Mouse (Mus musculus): ENCODE measurements around the gene Prokr1. TPM values are rescaled to one million over a fixed set of nuclear protein-coding genes. Genes with fewer than 3 reads are reported as not detected.
A peak's percentile ranks its signal among the peaks of the same experiment; 100 is the strongest.
"Not testable (repeated sequence)": the region's sequence is repeated elsewhere in the genome, so short reads cannot be mapped to it uniquely, and the experiment has no call there.

The Prokr1 gene
- polyA plus RNA-seq (2015; fragmentation: Nextera tagmentation; extraction: Ambion mirVana) = 5.8 and 7.0 TPM in 2 replicates

- peak within 1 kb of the TSS; percentile 68 for H3K4me3 ChIP-seq (ENCODE audit: low read depth, low read length)
- no peaks in the 10 kb centered on the region for H3K9me3 ChIP-seq (replicated peaks; ENCODE audit: control insufficient read depth, low read length)
- H3K4me2 ChIP-seq (ENCODE audit: low read depth, low read length) = peak within 1 kb of the TSS; percentile 89
- peaks cover 29% of the 10 kb centered on the region for H3K4me1 ChIP-seq (ENCODE audit: control insufficient read depth, low read depth, low read length)
- H3K27me3 ChIP-seq (ENCODE audit: control insufficient read depth, insufficient read depth, low read depth, low read length) = peaks cover 8% of the 10 kb centered on the region
- 0 out of 2 replicates have a peak, but pooled peaks cover 3% of the 10 kb centered on the region for H3K36me3 ChIP-seq (ENCODE audit: control insufficient read depth, insufficient read depth)
- peak within 1 kb of the TSS; percentile 79 for H3K9ac ChIP-seq (ENCODE audit: low read depth, low read length)
- ATAC-seq (ENCODE audit: low read depth) = peak; percentile 93
- H3K27ac ChIP-seq (ENCODE audit: low read length) = peak within 1 kb of the TSS; percentile 47
- WGBS (ENCODE audit: insufficient replicate concordance) = under 1% methylated on average over 34 of the region's 34 CpGs
These were observed at the start of gene Prokr1 for GRCm38 (mm10) chr6:87590394-87591281. Gene Prokr1, minus strand, starts transcription at chr6:87590743.

DNA sequence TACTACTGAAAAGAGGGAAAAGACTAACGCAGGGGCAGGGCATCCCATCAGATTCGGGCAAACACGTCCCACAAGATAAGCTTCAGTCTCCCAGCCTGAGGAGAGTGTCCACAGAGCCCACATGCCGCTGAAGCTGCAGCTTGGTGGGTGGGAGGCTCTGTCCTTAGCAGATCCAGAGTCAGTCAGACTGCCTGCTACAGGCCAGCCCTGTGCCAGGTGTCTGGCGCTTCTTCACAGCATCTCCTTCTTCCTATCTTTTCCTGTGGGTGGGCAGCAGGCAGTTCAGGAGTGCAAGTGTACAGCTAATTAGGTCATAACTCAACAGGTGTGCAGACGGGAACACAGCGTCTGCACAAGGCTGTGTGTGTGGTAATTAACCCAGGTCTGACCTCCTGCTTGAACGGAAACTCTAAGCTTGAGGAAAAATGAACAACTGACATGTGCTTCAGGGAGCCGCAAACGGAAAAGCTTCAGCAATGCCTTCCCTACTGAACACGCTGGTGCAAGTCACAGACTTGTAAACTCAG, 47.7 kb upstream of the Prokr1 start:
- ATAC-seq (ENCODE audit: low read depth) = no peak
- H3K36me3 ChIP-seq (ENCODE audit: control insufficient read depth, insufficient read depth) = peaks cover 7% of the 10 kb centered on the region; the same call in 1 of the 2 replicates

GRCm38 (mm10) chr6:87632176-87632575, 41.6 kb upstream of the Prokr1 start:
- no peaks in the 10 kb centered on the region for H3K27me3 ChIP-seq (ENCODE audit: control insufficient read depth, insufficient read depth, low read depth, low read length)
- no peak overlapping the region for H3K4me2 ChIP-seq (ENCODE audit: low read depth, low read length)
- no peaks in the 10 kb centered on the region for H3K9me3 ChIP-seq (replicated peaks; ENCODE audit: control insufficient read depth, low read length)
- 80% methylated on average over 4 of the region's 4 CpGs for WGBS (ENCODE audit: insufficient replicate concordance)
- no peak overlapping the region for H3K4me3 ChIP-seq (ENCODE audit: low read depth, low read length)
- H3K27ac ChIP-seq (ENCODE audit: low read length) = no peak overlapping the region
- no peak for ATAC-seq (ENCODE audit: low read depth)
- H3K4me1 ChIP-seq (ENCODE audit: control insufficient read depth, low read depth, low read length) = no peaks in the 10 kb centered on the region
- H3K9ac ChIP-seq (ENCODE audit: low read depth, low read length) = no peak overlapping the region
- H3K36me3 ChIP-seq (ENCODE audit: control insufficient read depth, insufficient read depth) = peaks cover 11% of the 10 kb centered on the region; the same call in 1 of the 2 replicates

More for the DNA sequence above, 47.7 kb upstream of the Prokr1 start:
- Histone ChIP-seq H3K9me3 (replicated peaks; ENCODE audit: control insufficient read depth, low read length) (no peaks in the 10 kb centered on the region), H3K27me3 (ENCODE audit: control insufficient read depth, insufficient read depth, low read depth, low read length) (no peaks in the 10 kb centered on the region), H3K27ac (ENCODE audit: low read length) (no peak overlapping the region), H3K4me1 (ENCODE audit: control insufficient read depth, low read depth, low read length) (no peaks in the 10 kb centered on the region), H3K4me3 (ENCODE audit: low read depth, low read length) (no peak overlapping the region), H3K9ac (ENCODE audit: low read depth, low read length) (no peak overlapping the region), H3K4me2 (ENCODE audit: low read depth, low read length) (no peak overlapping the region)
- 79% methylated on average over 11 of the region's 11 CpGs for WGBS (ENCODE audit: insufficient replicate concordance)

DNA sequence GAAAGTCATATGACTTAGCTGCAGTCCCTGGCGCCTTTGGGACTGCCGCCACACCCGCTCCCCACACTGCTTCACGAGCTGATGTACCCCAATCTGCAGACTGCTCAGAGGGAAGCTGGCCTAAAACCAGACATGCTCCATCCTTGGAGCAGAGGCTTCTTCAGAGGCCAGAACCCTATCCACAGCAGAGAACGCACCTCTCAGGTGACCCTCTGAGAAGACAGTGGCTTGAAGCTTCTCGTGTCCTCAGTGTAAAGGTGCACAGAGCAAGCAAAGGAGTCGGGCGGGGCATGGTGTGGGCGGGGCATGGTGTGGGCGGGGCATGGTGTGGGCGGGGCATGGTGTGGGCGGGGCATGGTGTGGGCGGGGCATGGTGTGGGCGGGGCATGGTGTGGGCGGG, 38.4 kb upstream of the Prokr1 start:
- WGBS (ENCODE audit: insufficient replicate concordance) = 76% methylated on average over 13 of the region's 15 CpGs
- peaks cover 11% of the 10 kb centered on the region; the same call in 1 of the 2 replicates for H3K36me3 ChIP-seq (ENCODE audit: control insufficient read depth, insufficient read depth)
- not testable (repeated sequence) for H3K27me3 ChIP-seq (ENCODE audit: control insufficient read depth, insufficient read depth, low read depth, low read length); H3K4me2 ChIP-seq (ENCODE audit: low read depth, low read length); H3K27ac ChIP-seq (ENCODE audit: low read length); ATAC-seq (ENCODE audit: low read depth); H3K4me1 ChIP-seq (ENCODE audit: control insufficient read depth, low read depth, low read length); H3K9ac ChIP-seq (ENCODE audit: low read depth, low read length); H3K4me3 ChIP-seq (ENCODE audit: low read depth, low read length); H3K9me3 ChIP-seq (replicated peaks; ENCODE audit: control insufficient read depth, low read length)

DNA sequence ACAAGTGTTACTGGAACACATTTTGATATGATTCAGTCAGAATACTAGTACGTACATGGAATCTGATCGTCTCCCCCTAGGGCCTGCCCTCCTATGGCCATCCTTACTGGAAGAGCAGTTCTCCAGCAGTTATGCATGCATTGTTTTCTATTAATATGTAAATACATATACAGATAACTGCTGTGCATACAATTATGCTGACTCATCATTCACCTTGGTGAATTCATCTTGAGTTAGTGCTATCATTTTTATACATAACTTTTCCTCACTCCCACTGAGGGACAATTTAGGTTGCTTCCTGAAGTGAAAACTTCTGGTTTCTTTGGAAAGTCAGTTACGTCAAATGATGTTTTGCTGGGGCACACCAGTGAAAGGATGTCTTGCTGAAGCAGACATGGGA, 32.6 kb upstream of the Prokr1 start:
- Histone ChIP-seq H3K4me1 (ENCODE audit: control insufficient read depth, low read depth, low read length) (no peaks in the 10 kb centered on the region), H3K9me3 (replicated peaks; ENCODE audit: control insufficient read depth, low read length) (no peaks in the 10 kb centered on the region)
- ATAC-seq (ENCODE audit: low read depth) = no peak

DNA sequence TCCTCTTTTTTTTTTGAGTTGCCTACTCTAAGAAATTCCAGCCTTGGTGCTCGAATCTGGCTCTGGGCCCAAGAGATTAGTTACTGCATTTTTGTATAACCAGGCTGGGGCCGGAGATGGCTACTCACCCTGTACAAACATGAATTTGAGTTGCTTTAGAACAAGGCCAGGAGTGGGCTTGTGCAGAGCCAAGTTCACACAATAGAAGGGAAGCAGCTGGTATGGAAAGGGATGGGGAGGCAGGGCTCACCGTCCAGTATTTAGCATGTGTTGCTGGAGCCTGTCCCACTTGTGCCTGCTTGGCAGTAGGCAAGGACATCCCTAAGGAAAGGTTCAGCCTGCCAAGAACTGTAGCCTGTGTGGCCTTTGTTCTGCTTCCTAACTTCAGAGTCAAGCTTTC, 30.7 kb upstream of the Prokr1 start:
- Histone ChIP-seq H3K4me3 (ENCODE audit: low read depth, low read length) (no peak overlapping the region), H3K27me3 (ENCODE audit: control insufficient read depth, insufficient read depth, low read depth, low read length) (no peaks in the 10 kb centered on the region), H3K27ac (ENCODE audit: low read length) (no peak overlapping the region), H3K9me3 (replicated peaks; ENCODE audit: control insufficient read depth, low read length) (no peaks in the 10 kb centered on the region), H3K36me3 (ENCODE audit: control insufficient read depth, insufficient read depth) (no peaks in the 10 kb centered on the region), H3K4me2 (ENCODE audit: low read depth, low read length) (no peak overlapping the region), H3K9ac (ENCODE audit: low read depth, low read length) (no peak overlapping the region), H3K4me1 (ENCODE audit: control insufficient read depth, low read depth, low read length) (no peaks in the 10 kb centered on the region)
- no peak for ATAC-seq (ENCODE audit: low read depth)
- WGBS (ENCODE audit: insufficient replicate concordance) = 60% methylated on average over 3 of the region's 3 CpGs

More for the DNA sequence above, 32.6 kb upstream of the Prokr1 start:
- Histone ChIP-seq H3K9ac (ENCODE audit: low read depth, low read length) (no peak overlapping the region), H3K4me3 (ENCODE audit: low read depth, low read length) (no peak overlapping the region), H3K27me3 (ENCODE audit: control insufficient read depth, insufficient read depth, low read depth, low read length) (no peaks in the 10 kb centered on the region), H3K27ac (ENCODE audit: low read length) (no peak overlapping the region), H3K36me3 (ENCODE audit: control insufficient read depth, insufficient read depth) (no peaks in the 10 kb centered on the region), H3K4me2 (ENCODE audit: low read depth, low read length) (no peak overlapping the region)
- WGBS (ENCODE audit: insufficient replicate concordance) = 85% methylated on average over 3 of the region's 3 CpGs

DNA sequence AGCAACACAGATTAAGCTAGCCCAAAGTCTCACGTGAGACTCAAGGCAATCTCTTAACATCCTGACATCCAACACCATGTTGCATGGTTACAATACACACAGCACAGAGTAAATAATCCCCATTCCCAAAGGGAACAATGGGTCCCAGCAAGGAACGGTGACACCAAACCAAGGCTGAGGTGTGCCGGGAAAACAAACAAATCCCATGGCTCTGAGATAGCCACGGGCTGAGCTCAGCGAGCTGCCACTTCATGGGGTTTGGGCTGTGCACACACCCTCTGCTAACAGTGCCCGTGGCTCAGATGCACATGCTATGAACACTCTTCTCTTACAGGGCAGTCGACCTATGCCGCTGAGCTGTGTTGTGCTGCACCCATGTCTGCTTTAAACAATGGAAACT, 27.5 kb upstream of the Prokr1 start:
- H3K4me3 ChIP-seq (ENCODE audit: low read depth, low read length) = no peak overlapping the region
- WGBS (ENCODE audit: insufficient replicate concordance) = 50% methylated on average over 8 of the region's 8 CpGs
- no peaks in the 10 kb centered on the region; the same call in 1 of the 2 replicates for H3K4me1 ChIP-seq (ENCODE audit: control insufficient read depth, low read depth, low read length)
- no peak overlapping the region for H3K27ac ChIP-seq (ENCODE audit: low read length)
- no peaks in the 10 kb centered on the region for H3K36me3 ChIP-seq (ENCODE audit: control insufficient read depth, insufficient read depth)
- H3K9me3 ChIP-seq (replicated peaks; ENCODE audit: control insufficient read depth, low read length) = no peaks in the 10 kb centered on the region
- no peak overlapping the region for H3K4me2 ChIP-seq (ENCODE audit: low read depth, low read length)
- ATAC-seq (ENCODE audit: low read depth) = no peak
- no peaks in the 10 kb centered on the region for H3K27me3 ChIP-seq (ENCODE audit: control insufficient read depth, insufficient read depth, low read depth, low read length)
- no peak overlapping the region for H3K9ac ChIP-seq (ENCODE audit: low read depth, low read length)

DNA sequence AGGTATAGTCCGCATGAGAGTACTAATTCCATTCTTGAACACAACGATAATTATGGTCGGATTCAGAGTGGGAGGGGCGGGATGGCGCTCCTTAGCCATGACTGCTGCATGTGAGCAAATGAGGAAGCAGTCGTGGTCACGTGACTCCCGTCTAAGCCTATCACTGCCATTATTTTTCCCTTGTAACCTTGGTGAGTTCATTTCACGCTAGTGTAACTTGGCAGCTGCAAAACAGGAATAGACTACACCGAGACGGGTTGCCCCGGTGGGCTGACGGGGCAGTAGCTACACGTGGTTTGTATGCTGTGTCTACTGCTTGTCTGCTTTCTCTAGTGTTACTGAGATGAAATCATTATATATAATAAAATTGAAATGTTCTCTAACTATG, 25.1 kb upstream of the Prokr1 start:
- H3K4me2 ChIP-seq (ENCODE audit: low read depth, low read length) = no peak overlapping the region
- H3K27ac ChIP-seq (ENCODE audit: low read length) = no peak overlapping the region
- H3K9ac ChIP-seq (ENCODE audit: low read depth, low read length) = no peak overlapping the region
- no peaks in the 10 kb centered on the region for H3K36me3 ChIP-seq (ENCODE audit: control insufficient read depth, insufficient read depth)
- no peaks in the 10 kb centered on the region for H3K27me3 ChIP-seq (ENCODE audit: control insufficient read depth, insufficient read depth, low read depth, low read length)
- H3K9me3 ChIP-seq (replicated peaks; ENCODE audit: control insufficient read depth, low read length) = no peaks in the 10 kb centered on the region
- 81% methylated on average over 14 of the region's 14 CpGs for WGBS (ENCODE audit: insufficient replicate concordance)
- H3K4me3 ChIP-seq (ENCODE audit: low read depth, low read length) = no peak overlapping the region
- H3K4me1 ChIP-seq (ENCODE audit: control insufficient read depth, low read depth, low read length) = no peaks in the 10 kb centered on the region; the same call in 1 of the 2 replicates
- ATAC-seq (ENCODE audit: low read depth) = no peak

Data from liver, embryonic 16.5 days (tissue).